Mouse (Mus musculus) left cerebral cortex, adult 8-10 months (tissue): ENCODE results near the gene Gtpbp10. TPM values are rescaled to one million over a fixed set of nuclear protein-coding genes. Genes with fewer than 3 reads are reported as not detected.

Source experiments
- DNase-seq, 2 experiments: peaks; one replicate each; pipeline ENCODE4 v3.0.0; 2022; ENCODE audit warnings: low spot score in 2 of 2
- total RNA-seq, 4 experiments: library from RNA; stranded (reverse); gene quantifications; 2 replicates each; pipeline ENCODE4 v1.2.4; 2022

The Gtpbp10 gene
- total RNA-seq, 4 experiments from 2014 or later = 10.6 to 12.8 (median 10.9) TPM

DNA sequence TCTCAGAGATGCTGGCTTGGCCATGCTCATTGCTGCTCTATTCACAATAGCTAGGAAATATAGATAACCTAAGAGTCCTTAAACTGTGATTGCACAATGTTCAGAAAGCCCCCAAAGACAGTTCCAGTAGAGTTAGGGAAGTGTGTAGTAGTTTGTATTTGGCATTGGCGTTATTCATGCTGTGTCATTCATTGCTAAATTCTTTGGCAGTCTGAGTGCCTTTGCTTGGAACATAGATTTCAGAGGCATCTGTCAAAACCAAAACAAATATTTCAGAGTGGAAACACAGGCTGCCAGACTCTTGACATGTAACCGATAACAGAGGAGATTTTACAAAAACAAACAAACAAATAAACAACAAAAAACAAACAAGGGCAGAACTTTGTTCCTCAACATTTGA is 57.8 kb downstream of the Gtpbp10 start:
- DNase-seq = no peak

DNA sequence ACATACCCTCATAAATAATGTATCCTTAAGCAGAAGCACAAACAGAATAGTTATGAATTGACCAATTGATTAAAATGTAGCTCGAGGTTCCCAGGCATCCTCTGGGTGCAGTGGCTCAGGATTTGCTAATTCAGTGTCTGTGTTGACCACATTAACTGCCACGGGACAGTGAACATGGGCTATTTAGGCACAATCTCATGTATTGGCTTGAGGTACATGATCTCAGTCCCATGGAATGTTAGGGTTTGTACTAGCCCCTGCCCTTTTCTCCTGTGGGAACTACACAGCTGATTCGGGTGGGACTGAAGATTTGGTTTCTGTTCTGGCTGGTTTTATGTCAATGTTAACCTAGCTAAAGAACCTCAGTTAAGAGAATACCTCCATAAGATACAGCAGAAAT is 62.9 kb downstream of the Gtpbp10 start:
- DNase-seq = no peak

DNA sequence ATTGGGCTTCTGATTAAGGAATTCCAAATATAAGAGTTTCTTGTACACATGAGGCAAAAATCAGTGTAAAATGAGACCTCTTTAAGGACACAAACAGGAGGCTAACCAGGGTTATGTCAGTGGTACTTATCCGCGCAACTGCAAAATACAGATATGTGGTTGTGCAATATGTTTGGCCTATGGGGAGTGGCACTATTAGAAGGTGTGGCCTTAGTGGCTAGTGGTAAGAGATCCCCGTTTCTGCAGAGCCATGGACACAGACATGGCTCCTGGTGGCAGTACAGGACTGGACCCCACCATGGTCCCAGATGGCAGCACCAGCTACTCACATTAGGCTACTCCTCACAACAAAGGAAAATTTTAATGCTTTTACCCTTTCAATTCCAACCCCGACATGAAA is 64.3 kb downstream of the Gtpbp10 start:
- no peak for DNase-seq

DNA sequence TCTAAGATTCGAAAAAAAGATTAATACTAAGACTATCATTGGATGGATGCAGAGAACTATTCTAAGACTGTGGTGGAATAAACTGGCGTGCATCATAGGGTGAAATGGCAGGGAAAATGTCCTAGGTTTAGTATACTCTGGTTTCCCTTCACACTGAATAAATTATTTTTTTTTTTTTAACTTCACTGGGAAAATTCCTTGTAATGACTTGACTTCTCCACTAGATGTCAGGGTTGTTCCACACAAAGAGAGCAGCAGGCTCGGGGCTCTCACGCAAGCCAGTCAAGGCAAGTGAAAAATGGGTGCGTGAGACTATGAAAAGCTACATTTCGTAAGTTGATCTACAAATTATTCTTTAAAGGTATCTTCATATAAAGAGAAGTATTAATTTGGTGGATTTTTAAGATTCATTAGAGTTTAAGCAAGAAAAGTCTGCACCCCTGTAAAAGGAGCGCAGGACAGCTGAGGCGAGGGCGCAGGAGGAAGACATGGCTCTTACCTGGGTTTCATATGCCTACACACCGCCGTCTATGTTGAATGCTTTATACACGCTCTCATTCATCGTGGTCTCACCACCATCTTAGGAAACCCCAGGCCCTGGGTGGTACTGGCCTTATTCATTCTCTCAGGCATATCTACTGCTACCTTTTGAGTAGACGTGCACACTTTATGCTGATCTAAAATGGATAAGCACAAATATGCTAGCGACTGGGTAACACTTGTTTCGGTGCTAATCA is 64.9 kb downstream of the Gtpbp10 start:
- no peak for DNase-seq

DNA sequence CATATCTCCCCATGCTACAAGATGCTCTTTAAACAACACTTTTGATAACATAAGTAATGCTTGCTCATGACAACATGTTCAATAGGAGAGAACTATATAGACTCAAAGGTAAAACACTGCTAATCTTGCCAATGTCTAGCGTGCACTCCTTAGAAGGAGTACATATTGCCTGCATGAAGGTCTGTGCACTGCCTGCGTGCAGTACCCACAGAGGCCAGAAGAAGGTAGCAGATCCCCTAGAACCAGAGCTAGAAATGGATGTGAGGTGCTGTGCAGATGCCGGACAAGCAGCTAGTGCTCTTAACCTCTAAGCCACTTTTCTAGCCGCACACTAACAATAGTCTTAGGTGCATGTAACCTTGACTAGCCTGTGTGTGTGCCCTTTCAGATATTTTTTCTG is 67.2 kb downstream of the Gtpbp10 start:
- no peak for DNase-seq

Other genes starting within 250 kb of the Gtpbp10 start
- 100 to 1,000 TPM; 168 to 203 (median 193) TPM for gene Cdk14, start 139.2 kb downstream of the Gtpbp10 start, total RNA-seq
- gene 1700015F17Rik, start 80.4 kb downstream of the Gtpbp10 start, total RNA-seq = 1 to 10 TPM; 1.1 to 1.5 (median 1.4) TPM
- gene Cldn12, start 44.6 kb downstream of the Gtpbp10 start, total RNA-seq = 10 to 100 TPM; 43.8 to 45.2 (median 44.1) TPM
- gene Gm8773, start 14.3 kb upstream of the Gtpbp10 start, total RNA-seq = not detected
- 10 to 100 TPM; 13.7 to 23.6 (median 21.6) TPM for gene Cfap69, start 104.7 kb upstream of the Gtpbp10 start, total RNA-seq
- gene Steap2, start 135.0 kb upstream of the Gtpbp10 start, total RNA-seq = 10 to 100 TPM; 10.2 to 13.3 (median 11.0) TPM
- 1 to 10 TPM in 1 of 4 experiments, under 1 TPM in 3; 0.27 to 1.6 (median 0.49) TPM for gene Steap1, start 189.8 kb upstream of the Gtpbp10 start, total RNA-seq